Mouse (Mus musculus) 3134 (cell line): ENCODE measurements around the gene Lrrc41.

Experiments used
- DNase-seq: peaks from one replicate; pipeline ENCODE4 v3.0.0-alpha.2; 2011; ENCODE audit warnings: low spot score; ENCODE audit not compliant: insufficient read length; ENCODE audit errors: extremely low read depth

Gene Lrrc41

DNA sequence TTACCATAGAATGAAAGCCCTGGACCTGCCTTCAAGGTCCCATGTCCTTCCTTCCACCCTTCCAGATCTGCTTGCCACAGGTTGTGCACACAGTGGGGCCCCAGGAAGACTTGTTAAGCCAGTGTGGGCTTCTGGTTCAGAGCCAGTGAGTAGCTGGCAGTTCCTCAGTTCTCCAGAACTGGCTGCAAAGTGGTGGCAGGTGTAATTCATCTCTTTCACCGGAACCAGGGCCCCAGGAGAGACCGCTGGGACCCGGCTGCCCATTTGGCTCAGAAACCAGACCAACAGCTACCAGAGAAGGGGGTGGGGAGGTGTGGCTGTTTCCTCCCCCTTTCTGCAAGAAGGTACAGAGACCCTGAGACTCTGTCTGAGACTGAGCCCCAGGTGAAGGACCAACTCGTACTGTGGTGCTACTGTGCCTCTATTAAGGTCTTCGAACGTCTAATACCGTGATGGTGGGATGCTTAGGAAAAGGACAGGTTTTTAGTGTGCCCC, 68.3 kb downstream of the Lrrc41 start:
- DNase-seq, result no peak

DNA sequence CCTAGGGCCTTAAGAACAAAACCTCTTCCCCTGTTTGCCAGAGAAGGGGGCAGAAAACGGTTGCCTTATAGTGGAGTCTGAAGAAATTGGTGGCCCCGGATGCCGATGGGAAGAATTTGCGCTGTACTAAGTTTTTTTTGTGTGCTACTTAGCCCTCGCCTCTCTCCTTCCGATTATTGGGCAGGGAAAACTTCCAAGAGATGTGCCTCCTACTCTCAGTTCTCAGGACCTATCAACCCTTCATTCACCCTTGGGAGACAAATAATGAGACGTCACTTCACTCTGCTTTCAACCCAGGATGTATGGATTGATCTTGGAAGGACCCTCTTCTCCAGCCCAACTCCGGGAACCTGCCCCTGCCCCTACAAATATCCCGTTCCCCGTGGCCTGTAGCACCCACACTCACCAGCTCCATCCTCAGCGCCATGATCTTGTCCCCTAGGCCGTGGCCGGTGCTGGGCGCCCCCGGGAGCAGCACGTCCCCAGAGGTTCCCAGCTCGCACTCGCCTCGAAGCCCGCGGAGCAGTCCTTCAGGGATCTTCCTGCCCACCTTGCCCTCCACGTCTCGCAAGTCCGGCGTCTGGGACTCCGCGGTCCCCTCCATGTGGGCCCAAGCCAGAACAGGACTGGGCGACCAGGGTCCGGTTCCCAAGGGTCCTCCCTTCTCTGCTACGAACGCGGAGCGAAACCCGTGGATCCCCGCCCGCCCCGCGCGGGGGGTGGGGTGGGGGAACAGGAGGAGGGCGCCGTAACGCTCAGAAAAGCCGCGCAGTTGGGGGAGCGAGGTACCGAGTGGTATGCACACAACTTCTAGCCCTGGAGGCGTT, 69.0 kb downstream of the Lrrc41 start:
- peak; percentile 79 for DNase-seq
